Mouse (Mus musculus) gastrocnemius, postnatal 14 days (tissue): Measurements from ENCODE around the gene Ppp1r21. TPM values are rescaled to one million over a fixed set of nuclear protein-coding genes. Genes with fewer than 3 reads are reported as not detected.

Experiments used
- DNase-seq: peaks from one replicate; pipeline ENCODE4 v3.0.0; 2021; ENCODE audit warnings: mixed read lengths
- intact Hi-C: fragments of 180-260 bp; cut with DNase I; formaldehyde crosslinking; loops from one replicate; pipeline ENCODE4 v1.15.1; 2025; ENCODE audit warnings: low total_unique reads
- total RNA-seq, 2 experiments: library from RNA; stranded (reverse); gene quantifications; 2 replicates each; pipeline ENCODE4 v1.2.3; 2021

Ppp1r21 gene
- total RNA-seq, 2 experiments from 2014 or later: 6.1 to 6.6 TPM

- intact Hi-C loops: no loop called here
- DNase-seq: no peak
Observed at GRCm38 (mm10) chr17:88598570-88599368, 68.9 kb downstream of the Ppp1r21 start.

GRCm38 (mm10) chr17:88600492-88601026, 70.6 kb downstream of the Ppp1r21 start:
- intact Hi-C loops: no loop called here
- DNase-seq: no peak

DNA sequence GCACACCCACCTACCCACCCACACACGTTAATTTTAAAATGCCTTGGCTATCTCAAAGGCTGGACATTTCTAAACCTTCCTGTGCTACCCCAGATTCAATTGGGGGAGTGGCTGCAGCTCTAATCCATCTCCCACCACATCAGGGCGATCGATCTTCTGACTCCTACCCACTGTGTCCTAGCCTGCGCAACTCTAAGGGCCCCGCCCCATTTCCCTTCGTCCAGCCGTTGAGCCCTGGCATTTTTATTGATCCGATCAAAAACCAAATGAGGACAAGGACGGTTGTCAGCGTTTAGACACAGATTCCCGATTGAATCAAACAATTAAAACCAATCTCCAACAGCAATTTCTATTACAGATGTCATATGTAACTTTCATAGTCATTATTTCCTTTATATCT, 74.0 kb downstream of the Ppp1r21 start:
- no peak for DNase-seq
- intact Hi-C loops: no loop called here

- intact Hi-C loops: no loop called here
- no peak for DNase-seq
Observed at GRCm38 (mm10) chr17:88606056-88606455, 76.1 kb downstream of the Ppp1r21 start.

GRCm38 (mm10) chr17:88609361-88609760, 79.4 kb downstream of the Ppp1r21 start:
- intact Hi-C loops: no loop called here
- DNase-seq: no peak

DNA sequence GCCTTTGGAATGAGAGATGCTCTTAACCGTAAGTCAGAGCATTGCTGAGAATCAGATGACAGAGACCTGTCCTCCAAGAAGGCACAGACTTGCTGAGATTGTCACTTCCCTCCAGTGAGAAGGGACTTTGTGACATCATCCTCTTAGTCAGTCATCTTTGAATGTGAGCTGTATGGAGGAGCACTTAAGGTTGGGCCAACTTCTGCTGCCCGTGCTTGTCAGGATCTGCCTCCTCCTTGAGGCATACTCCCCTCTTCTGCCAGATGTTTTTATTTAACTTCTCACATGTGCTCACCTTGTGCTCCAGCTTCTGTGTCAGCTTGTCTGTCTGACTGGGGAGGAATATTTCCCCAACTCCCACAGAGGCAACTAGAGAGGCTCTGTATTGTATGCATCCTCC, 81.1 kb downstream of the Ppp1r21 start:
- no peak for DNase-seq
- intact Hi-C loops: no loop called here

DNA sequence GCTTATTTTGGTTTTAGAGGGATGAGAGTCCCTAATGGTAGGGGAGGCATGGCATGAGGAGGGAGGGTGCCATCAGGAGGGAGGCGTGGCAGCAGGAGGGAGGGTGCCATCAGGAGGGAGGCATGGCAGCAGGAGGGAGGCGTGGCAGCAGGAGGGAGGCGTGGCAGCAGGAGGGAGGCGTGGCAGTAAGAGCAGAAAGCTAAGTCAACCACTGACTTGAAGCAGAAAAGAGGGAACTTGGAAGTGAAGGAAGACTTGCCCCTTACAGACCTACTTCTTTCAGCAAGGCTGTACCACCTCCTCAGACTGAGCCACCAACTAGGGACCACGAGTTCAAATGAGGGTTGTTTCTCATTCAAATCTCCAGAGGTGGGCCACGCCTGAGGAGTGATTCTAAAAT, 83.3 kb downstream of the Ppp1r21 start:
- DNase-seq: no peak
- intact Hi-C loops: no loop called here

DNA sequence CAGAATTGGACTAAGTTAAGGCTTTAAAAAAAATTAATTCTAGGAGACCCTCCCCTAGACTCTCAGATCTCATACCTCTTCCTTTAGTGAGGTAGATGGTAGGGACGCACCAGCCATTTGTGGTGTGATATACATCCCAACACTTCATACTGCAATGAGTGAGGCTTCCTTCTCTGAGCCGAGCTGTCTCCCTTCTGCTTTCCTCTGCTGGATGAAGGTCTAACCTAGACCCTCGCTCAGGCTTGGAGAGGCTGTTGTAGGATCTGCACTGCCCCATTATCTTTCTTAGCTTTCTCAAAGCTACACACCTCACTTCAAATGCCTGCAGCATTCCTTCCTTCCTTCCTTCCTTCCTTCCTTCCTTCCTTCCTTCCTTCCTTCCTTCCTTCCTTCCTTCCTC, 83.8 kb downstream of the Ppp1r21 start:
- no peak for DNase-seq
- intact Hi-C loops: no loop called here

DNA sequence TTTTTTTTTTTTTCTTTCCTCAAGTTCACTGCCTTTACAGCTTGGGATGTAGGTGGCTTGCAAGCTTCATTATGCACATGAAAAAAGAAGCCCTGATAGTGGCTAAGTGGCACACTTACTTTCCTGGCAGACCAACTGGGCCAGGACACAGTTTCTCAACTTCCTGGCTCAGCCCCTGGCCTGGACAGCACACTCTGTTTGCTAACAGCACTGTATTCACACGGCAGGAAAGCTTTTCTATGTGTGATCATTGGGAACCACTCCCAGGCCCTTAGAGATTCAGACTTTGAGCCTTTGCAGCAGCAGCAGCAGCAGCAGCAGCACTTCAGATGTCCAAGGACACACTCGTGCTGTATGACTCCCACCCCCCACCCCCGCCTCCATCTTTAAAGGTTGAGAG, 84.3 kb downstream of the Ppp1r21 start:
- DNase-seq: no peak
- intact Hi-C loops: no loop called here

- DNase-seq: no peak
- intact Hi-C loops: no loop called here
Observed at GRCm38 (mm10) chr17:88614733-88615132, 84.8 kb downstream of the Ppp1r21 start.

GRCm38 (mm10) chr17:88615492-88616155, 85.7 kb downstream of the Ppp1r21 start:
- intact Hi-C loops: no loop called here
- DNase-seq: no peak

DNA sequence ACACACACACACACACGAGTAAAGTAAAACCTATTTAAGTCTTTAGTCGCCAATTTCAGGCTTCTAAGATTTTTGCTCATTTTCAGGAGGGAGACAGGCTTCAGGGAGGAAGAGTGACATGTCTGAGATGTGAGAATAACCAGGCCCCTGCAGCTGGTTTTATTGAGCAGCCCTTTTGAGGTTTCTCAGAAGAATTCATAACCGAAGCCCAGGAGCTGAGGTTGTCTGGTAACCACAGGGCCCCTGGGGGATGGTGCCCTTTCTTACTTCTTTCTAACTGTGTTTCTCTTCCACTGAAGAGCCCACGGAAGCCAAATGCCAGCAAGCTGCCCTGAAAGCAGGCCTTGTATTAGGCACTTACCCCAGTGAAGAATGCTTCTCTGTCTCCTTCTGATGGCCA, 91.0 kb downstream of the Ppp1r21 start:
- no peak for DNase-seq
- intact Hi-C loops: no loop called here

DNA sequence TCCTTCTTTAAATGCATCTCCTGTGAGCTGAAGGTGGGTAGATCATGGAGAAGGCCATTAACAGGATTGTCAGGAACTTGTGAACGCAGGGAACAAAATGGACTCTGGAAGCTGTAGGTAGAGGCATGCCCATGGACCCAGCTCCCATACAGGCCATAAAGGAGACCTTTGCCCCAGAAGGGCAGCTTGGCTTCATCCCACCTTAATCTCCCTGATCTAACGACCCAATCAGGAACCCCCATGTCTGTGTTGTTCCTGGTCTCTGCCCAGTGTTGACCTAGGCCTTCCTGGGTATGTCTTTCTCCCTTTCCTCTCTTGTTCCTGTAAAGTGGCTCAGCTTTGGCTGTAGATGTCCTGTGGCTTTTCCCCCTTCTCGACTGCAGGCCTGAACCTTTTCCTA, 91.5 kb downstream of the Ppp1r21 start:
- no peak for DNase-seq
- intact Hi-C loops: no loop called here

GRCm38 (mm10) chr17:88622711-88623110, 92.8 kb downstream of the Ppp1r21 start:
- intact Hi-C loops: no loop called here
- no peak for DNase-seq

- DNase-seq: no peak
- intact Hi-C loops: no loop called here
Observed at GRCm38 (mm10) chr17:88624386-88624785, 94.5 kb downstream of the Ppp1r21 start.

DNA sequence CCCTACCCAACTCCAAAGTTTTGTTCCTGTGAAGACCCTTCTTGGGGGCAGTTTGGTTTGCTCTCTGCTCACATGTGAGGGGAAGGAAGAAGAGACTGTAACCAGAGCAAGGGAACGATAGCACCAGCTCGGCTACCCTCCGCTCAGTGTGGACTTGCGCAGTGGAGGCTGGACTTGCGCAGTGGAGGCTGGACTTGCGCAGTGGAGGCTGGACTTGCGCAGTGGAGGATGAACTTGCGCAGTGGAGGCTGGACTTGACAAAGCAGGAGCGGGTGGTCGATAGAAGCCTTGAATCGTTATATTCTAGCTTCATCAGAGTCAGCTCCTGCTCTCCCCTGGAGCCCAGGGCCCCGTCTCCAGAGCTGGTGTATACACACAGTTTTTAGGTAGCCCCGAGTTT, 95.4 kb downstream of the Ppp1r21 start:
- no peak for DNase-seq
- intact Hi-C loops: no loop called here

DNA sequence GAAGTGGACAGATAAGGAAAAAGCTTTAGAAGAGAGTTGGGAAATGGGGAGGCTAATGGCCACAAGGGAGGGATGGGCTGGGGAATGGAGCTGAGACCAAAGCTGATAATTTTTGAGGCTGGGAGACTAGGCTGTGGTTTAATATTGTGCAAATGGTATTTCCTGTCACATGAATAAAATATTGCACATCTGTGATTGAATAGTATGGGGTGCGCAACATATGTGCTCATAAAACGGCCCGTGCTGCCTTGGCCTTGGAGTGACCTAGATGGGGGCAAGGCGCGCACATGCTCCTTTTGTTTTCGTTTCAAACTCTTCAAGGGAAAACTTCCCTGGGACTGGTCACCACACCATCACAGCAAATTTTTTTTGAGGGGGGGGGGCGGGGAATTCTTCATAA, 96.0 kb downstream of the Ppp1r21 start:
- DNase-seq: no peak
- intact Hi-C loops: no loop called here

DNA sequence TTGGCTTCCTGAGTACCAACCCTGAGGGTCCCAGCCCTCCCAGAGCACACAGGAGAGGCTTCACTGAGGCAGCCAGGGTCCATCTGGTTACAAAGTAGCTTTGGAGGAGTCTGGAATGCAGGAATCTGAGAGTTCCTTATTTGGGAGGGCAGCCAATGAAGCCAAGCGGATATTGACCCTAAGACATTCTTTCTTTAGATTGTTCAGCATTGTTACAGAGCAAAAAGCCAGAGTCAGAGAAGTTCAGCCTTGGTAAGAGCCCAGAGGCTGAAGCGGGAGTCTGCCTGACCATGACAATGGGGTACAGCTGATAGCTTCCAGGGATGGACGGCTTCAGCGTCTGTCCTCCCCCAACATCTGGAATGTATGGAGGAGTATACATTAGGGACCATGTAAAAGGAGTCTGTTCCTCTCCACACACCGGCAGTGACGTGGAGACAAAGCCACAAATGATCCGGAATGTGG, 96.5 kb downstream of the Ppp1r21 start:
- intact Hi-C loops: no loop called here
- no peak for DNase-seq

- intact Hi-C loops: no loop called here
- no peak for DNase-seq
Observed at GRCm38 (mm10) chr17:88627150-88627549, 97.2 kb downstream of the Ppp1r21 start.

- intact Hi-C loops: no loop called here
- DNase-seq: peak; percentile 67
Observed at GRCm38 (mm10) chr17:88628676-88629380, 98.9 kb downstream of the Ppp1r21 start.
